Mouse (Mus musculus) adrenal gland, postnatal 25 days (tissue): Measurements from ENCODE around the gene Tnfsfm13. TPM values are rescaled to one million over a fixed set of nuclear protein-coding genes. Genes with fewer than 3 reads are reported as not detected.

ENCODE experiments used
- DNase-seq: peaks from one replicate; pipeline ENCODE4 v3.0.0; 2021; ENCODE audit warnings: mixed read lengths
- microRNA-seq, 2 experiments: library from miRNA; unstranded; fragments of <30 nt; microRNA quantifications; one replicate each; pipeline ENCODE4 v1.2.0; 2021
- total RNA-seq: library from RNA; stranded (reverse); gene quantifications from 2 replicates; pipeline ENCODE4 v1.2.3, GENCODE M21; 2021

Tnfsfm13 gene
- total RNA-seq, 1 experiment from 2014 or later, result 4.6 TPM

- peak; percentile 67 for DNase-seq
Observed at GRCm38 (mm10) chr11:69655264-69656064, 40.4 kb downstream of the Tnfsfm13 start, which contains the start of gene Sox15. TSS of gene Sox15 (plus strand) at chr11:69655314.

- DNase-seq, result no peak
Observed at GRCm38 (mm10) chr11:69654760-69655159, 41.1 kb downstream of the Tnfsfm13 start.

GRCm38 (mm10) chr11:69653399-69653798 lies 42.5 kb downstream of the Tnfsfm13 start:
- DNase-seq, result no peak

- no peak for DNase-seq
Observed at GRCm38 (mm10) chr11:69645860-69646259, 50.0 kb downstream of the Tnfsfm13 start.

- DNase-seq, result no peak
Observed at GRCm38 (mm10) chr11:69635471-69635870, 60.4 kb downstream of the Tnfsfm13 start.

- no peak for DNase-seq
Observed at GRCm38 (mm10) chr11:69633128-69633866, 62.6 kb downstream of the Tnfsfm13 start.

Small RNAs within 50 kb of the gene (microRNA-seq; reads per million reads assigned to microRNA genes)
- 3.6 to 4.5 reads per million in 2 experiments for gene Mir1934
- gene Mir467f, result 0 reads per million in 2 experiments

Other genes starting within 250 kb of the Tnfsfm13 start
- 0.05 and 0.76 TPM in 2 replicates for gene Dnah2, start 147.0 kb downstream of the Tnfsfm13 start, total RNA-seq
- gene Efnb3, start 135.9 kb downstream of the Tnfsfm13 start, total RNA-seq, result 0.38 and 1.5 TPM in 2 replicates
- 12.5 and 12.9 TPM in 2 replicates for gene Wrap53, start 115.8 kb downstream of the Tnfsfm13 start, total RNA-seq
- gene Trp53, start 115.7 kb downstream of the Tnfsfm13 start, total RNA-seq, result 74.1 and 81.7 TPM in 2 replicates
- gene Atp1b2, start 90.2 kb downstream of the Tnfsfm13 start, total RNA-seq, result 34.0 and 38.0 TPM in 2 replicates
- not detected in 2 replicates for gene Shbg, start 78.2 kb downstream of the Tnfsfm13 start, total RNA-seq
- 6.7 and 16.9 TPM in 2 replicates for gene Sat2, start 74.1 kb downstream of the Tnfsfm13 start, total RNA-seq
- gene Fxr2, start 63.1 kb downstream of the Tnfsfm13 start, total RNA-seq, result 89.7 and 101 TPM in 2 replicates
- gene Sox15, start 40.8 kb downstream of the Tnfsfm13 start, total RNA-seq, result 0.39 TPM in 1 of 2 replicates, not detected in the other
- gene Mpdu1, start 33.5 kb downstream of the Tnfsfm13 start, total RNA-seq, result 123 and 137 TPM in 2 replicates
- gene Cd68, start 29.9 kb downstream of the Tnfsfm13 start, total RNA-seq, result 14.2 and 22.6 TPM in 2 replicates
- gene Eif4a1, start 23.7 kb downstream of the Tnfsfm13 start, total RNA-seq, result 624 and 654 TPM in 2 replicates
- gene Senp3, start 14.0 kb downstream of the Tnfsfm13 start, total RNA-seq, result 91.6 and 91.8 TPM in 2 replicates
- gene Tnfsf13, start 10.3 kb downstream of the Tnfsfm13 start, total RNA-seq, result 3.8 and 4.1 TPM in 2 replicates
- 16.6 and 25.6 TPM in 2 replicates for gene Tnfsf12, start 249 bp downstream of the Tnfsfm13 start, total RNA-seq
- 98.5 and 101 TPM in 2 replicates for gene Polr2a, start 62.5 kb upstream of the Tnfsfm13 start, total RNA-seq
- gene Slc35g3, start 65.9 kb upstream of the Tnfsfm13 start, total RNA-seq, result not detected in 2 replicates
- gene Zbtb4, start 69.8 kb upstream of the Tnfsfm13 start, total RNA-seq, result 39.5 and 65.8 TPM in 2 replicates
- gene Chrnb1, start 99.8 kb upstream of the Tnfsfm13 start, total RNA-seq, result 1.8 and 2.4 TPM in 2 replicates
- 3.6 and 3.9 TPM in 2 replicates for gene Fgf11, start 105.8 kb upstream of the Tnfsfm13 start, total RNA-seq
- gene Tmem102, start 109.5 kb upstream of the Tnfsfm13 start, total RNA-seq, result not detected in 2 replicates
- not detected in 2 replicates for gene Gm39566, start 119.2 kb upstream of the Tnfsfm13 start, total RNA-seq
- not detected in 2 replicates for gene Spem2, start 122.4 kb upstream of the Tnfsfm13 start, total RNA-seq
- gene Spem1, start 126.1 kb upstream of the Tnfsfm13 start, total RNA-seq, result not detected in 2 replicates
- gene Nlgn2, start 141.7 kb upstream of the Tnfsfm13 start, total RNA-seq, result 18.6 and 19.7 TPM in 2 replicates
- 149 and 152 TPM in 2 replicates for gene Tmem256, start 142.4 kb upstream of the Tnfsfm13 start, total RNA-seq
- 43.8 and 52.9 TPM in 2 replicates for gene Plscr3, start 150.3 kb upstream of the Tnfsfm13 start, total RNA-seq
- not detected in 2 replicates for gene Tnk1, start 162.6 kb upstream of the Tnfsfm13 start, total RNA-seq
- not detected in 2 replicates for gene Tmem95, start 181.9 kb upstream of the Tnfsfm13 start, total RNA-seq
- 4.4 and 4.9 TPM in 2 replicates for gene Kctd11, start 185.3 kb upstream of the Tnfsfm13 start, total RNA-seq
- 0.30 TPM in 1 of 2 replicates, not detected in the other for gene Acap1, start 199.4 kb upstream of the Tnfsfm13 start, total RNA-seq
- 1.2 and 2.6 TPM in 2 replicates for gene 2810408A11Rik, start 204.9 kb upstream of the Tnfsfm13 start, total RNA-seq
- 52.4 and 55.5 TPM in 2 replicates for gene Neurl4, start 205.0 kb upstream of the Tnfsfm13 start, total RNA-seq
- 62.5 and 70.2 TPM in 2 replicates for gene Gps2, start 217.8 kb upstream of the Tnfsfm13 start, total RNA-seq
- 542 and 558 TPM in 2 replicates for gene Eif5a, start 225.9 kb upstream of the Tnfsfm13 start, total RNA-seq
- 14.1 and 14.8 TPM in 2 replicates for gene Ybx2, start 239.7 kb upstream of the Tnfsfm13 start, total RNA-seq